Mouse (Mus musculus) erythroblast, embryonic 14.5 days (primary cell): ENCODE results near the gene Plppr1.

Experiments used
- GATA1 ChIP-seq: IDR thresholded peaks from 2 replicates; pipeline ENCODE4 v1.6.1; 2012; ENCODE audit warnings: low read length, inconsistent platforms, mixed read lengths
- TAL1 ChIP-seq: IDR thresholded peaks from 3 replicates; pipeline ENCODE4 v1.6.1; 2012; ENCODE audit warnings: low read length, inconsistent platforms, mixed read lengths

- TF ChIP-seq TAL1 (no peak), GATA1 (no peak)
These were observed 164.4 kb downstream of the Plppr1 start for GRCm38 (mm10) chr4:49223501-49223900.
